Mouse (Mus musculus): ENCODE results near the gene Magohb. TPM values are rescaled to one million over a fixed set of nuclear protein-coding genes. Genes with fewer than 3 reads are reported as not detected.
A peak's percentile ranks its signal among the peaks of the same experiment; 100 is the strongest.
"Not testable (repeated sequence)": the region's sequence is repeated elsewhere in the genome, so short reads cannot be mapped to it uniquely, and the experiment has no call there.

Gene Magohb
- polyA plus RNA-seq, 1 experiment, result 46.1 TPM

GRCm38 (mm10) chr6:131298531-131298930 lies 5.5 kb upstream of the Magohb start:
- TF ChIP-seq CTCF (IDR thresholded peaks at IDR 0.05; ENCODE audit: borderline replicate concordance, insufficient read depth, low read length) (no peak), POLR2A (IDR thresholded peaks at IDR 0.05; ENCODE audit: low read depth, low read length) (no peak)
- H3K27ac ChIP-seq (ENCODE audit: insufficient read depth, low read length), result peak overlapping the region; percentile 89
- H3K4me1 ChIP-seq (ENCODE audit: control insufficient read depth, insufficient read depth, low read length), result peaks cover 4% of the 10 kb centered on the region; the same call in 1 of the 2 replicates
- no peak overlapping the region for H3K4me3 ChIP-seq (ENCODE audit: insufficient read depth, low read length)

GRCm38 (mm10) chr6:131294435-131295112 lies 1.5 kb upstream of the Magohb start:
- TF ChIP-seq CTCF (IDR thresholded peaks at IDR 0.05; ENCODE audit: borderline replicate concordance, insufficient read depth, low read length) (no peak), POLR2A (IDR thresholded peaks at IDR 0.05; ENCODE audit: low read depth, low read length) (no peak)
- Histone ChIP-seq H3K4me1 (ENCODE audit: control insufficient read depth, insufficient read depth, low read length) (peaks cover 6% of the 10 kb centered on the region), H3K27ac (ENCODE audit: insufficient read depth, low read length) (no peak overlapping the region), H3K4me3 (ENCODE audit: insufficient read depth, low read length) (no peak overlapping the region)

- Histone ChIP-seq H3K4me1 (ENCODE audit: control insufficient read depth, insufficient read depth, low read length) (peaks cover 6% of the 10 kb centered on the region), H3K4me3 (ENCODE audit: insufficient read depth, low read length) (no peak overlapping the region), H3K27ac (ENCODE audit: insufficient read depth, low read length) (no peak overlapping the region)
- TF ChIP-seq POLR2A (IDR thresholded peaks at IDR 0.05; ENCODE audit: low read depth, low read length) (no peak), CTCF (IDR thresholded peaks at IDR 0.05; ENCODE audit: borderline replicate concordance, insufficient read depth, low read length) (no peak)
These were observed 872 bp upstream of the Magohb start for GRCm38 (mm10) chr6:131293916-131294315.

GRCm38 (mm10) chr6:131292276-131292990 lies 611 bp downstream of the Magohb start:
- peak overlapping the region; percentile 28 for H3K27ac ChIP-seq (ENCODE audit: insufficient read depth, low read length)

GRCm38 (mm10) chr6:131290430-131290829 lies 2.6 kb downstream of the Magohb start:
- Histone ChIP-seq H3K4me3 (ENCODE audit: insufficient read depth, low read length) (no peak overlapping the region), H3K27ac (ENCODE audit: insufficient read depth, low read length) (no peak overlapping the region), H3K4me1 (ENCODE audit: control insufficient read depth, insufficient read depth, low read length) (peaks cover 3% of the 10 kb centered on the region)
- TF ChIP-seq CTCF (IDR thresholded peaks at IDR 0.05; ENCODE audit: borderline replicate concordance, insufficient read depth, low read length) (peak; percentile 76; the same call in 1 of the 2 replicates), POLR2A (IDR thresholded peaks at IDR 0.05; ENCODE audit: low read depth, low read length) (no peak)

More at GRCm38 (mm10) chr6:131292276-131292990, 611 bp downstream of the Magohb start:
- Histone ChIP-seq H3K4me3 (ENCODE audit: insufficient read depth, low read length) (peak overlapping the region; percentile 92), H3K4me1 (ENCODE audit: control insufficient read depth, insufficient read depth, low read length) (peaks cover 3% of the 10 kb centered on the region)
- TF ChIP-seq CTCF (IDR thresholded peaks at IDR 0.05; ENCODE audit: borderline replicate concordance, insufficient read depth, low read length) (no peak), POLR2A (IDR thresholded peaks at IDR 0.05; ENCODE audit: low read depth, low read length) (no peak)

GRCm38 (mm10) chr6:131278160-131278559 lies 14.9 kb downstream of the Magohb start:
- not testable (repeated sequence) for H3K4me1 ChIP-seq (ENCODE audit: control insufficient read depth, insufficient read depth, low read length); H3K27ac ChIP-seq (ENCODE audit: insufficient read depth, low read length); H3K4me3 ChIP-seq (ENCODE audit: insufficient read depth, low read length)

- Histone ChIP-seq H3K4me1 (ENCODE audit: control insufficient read depth, insufficient read depth, low read length) (no peaks in the 10 kb centered on the region), H3K4me3 (ENCODE audit: insufficient read depth, low read length) (no peak overlapping the region), H3K27ac (ENCODE audit: insufficient read depth, low read length) (no peak overlapping the region)
- TF ChIP-seq POLR2A (IDR thresholded peaks at IDR 0.05; ENCODE audit: low read depth, low read length), result no peak
- TF ChIP-seq CTCF (IDR thresholded peaks at IDR 0.05; ENCODE audit: borderline replicate concordance, insufficient read depth, low read length), result no peak
These were observed 16.4 kb downstream of the Magohb start for GRCm38 (mm10) chr6:131276659-131277058.

GRCm38 (mm10) chr6:131272311-131272710 lies 20.7 kb downstream of the Magohb start:
- no peak for TF ChIP-seq CTCF (IDR thresholded peaks at IDR 0.05; ENCODE audit: borderline replicate concordance, insufficient read depth, low read length)
- no peak overlapping the region for H3K4me3 ChIP-seq (ENCODE audit: insufficient read depth, low read length)
- no peaks in the 10 kb centered on the region for H3K4me1 ChIP-seq (ENCODE audit: control insufficient read depth, insufficient read depth, low read length)
- no peak overlapping the region for H3K27ac ChIP-seq (ENCODE audit: insufficient read depth, low read length)

GRCm38 (mm10) chr6:131270312-131270711 lies 22.7 kb downstream of the Magohb start:
- H3K27ac ChIP-seq (ENCODE audit: insufficient read depth, low read length), result no peak overlapping the region
- no peaks in the 10 kb centered on the region for H3K4me1 ChIP-seq (ENCODE audit: control insufficient read depth, insufficient read depth, low read length)
- TF ChIP-seq CTCF (IDR thresholded peaks at IDR 0.05; ENCODE audit: borderline replicate concordance, insufficient read depth, low read length), result no peak
- no peak for TF ChIP-seq POLR2A (IDR thresholded peaks at IDR 0.05; ENCODE audit: low read depth, low read length)
- H3K4me3 ChIP-seq (ENCODE audit: insufficient read depth, low read length), result no peak overlapping the region

GRCm38 (mm10) chr6:131269599-131269998 lies 23.4 kb downstream of the Magohb start:
- TF ChIP-seq POLR2A (IDR thresholded peaks at IDR 0.05; ENCODE audit: low read depth, low read length) (no peak), CTCF (IDR thresholded peaks at IDR 0.05; ENCODE audit: borderline replicate concordance, insufficient read depth, low read length) (no peak)
- Histone ChIP-seq H3K27ac (ENCODE audit: insufficient read depth, low read length) (no peak overlapping the region), H3K4me3 (ENCODE audit: insufficient read depth, low read length) (no peak overlapping the region), H3K4me1 (ENCODE audit: control insufficient read depth, insufficient read depth, low read length) (no peaks in the 10 kb centered on the region)
